Mouse (Mus musculus): ENCODE measurements around the gene Lamtor2.

The Lamtor2 gene

DNA sequence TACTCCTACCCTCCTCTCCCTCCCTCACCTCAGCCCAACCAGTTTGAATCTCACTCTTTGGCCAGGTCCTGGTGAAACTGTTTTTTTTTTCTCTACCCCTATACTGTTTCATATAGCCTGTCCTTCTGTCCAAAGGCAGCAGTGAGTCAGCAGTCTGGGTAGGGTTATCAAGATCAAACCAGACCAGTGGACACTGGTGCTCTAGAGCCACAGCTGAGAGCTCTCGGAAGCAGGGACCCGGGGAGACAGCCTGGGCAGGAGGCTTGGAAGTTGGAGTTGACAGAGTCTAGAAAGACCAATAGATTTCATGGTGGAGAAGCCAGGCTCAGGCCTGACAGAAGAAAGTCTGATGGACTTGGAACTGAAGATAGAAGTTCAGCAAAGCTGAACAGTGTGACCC, 15.7 kb upstream of the Lamtor2 start:
- DNase-seq (ENCODE audit: low read depth, low spot score), result no peak

DNA sequence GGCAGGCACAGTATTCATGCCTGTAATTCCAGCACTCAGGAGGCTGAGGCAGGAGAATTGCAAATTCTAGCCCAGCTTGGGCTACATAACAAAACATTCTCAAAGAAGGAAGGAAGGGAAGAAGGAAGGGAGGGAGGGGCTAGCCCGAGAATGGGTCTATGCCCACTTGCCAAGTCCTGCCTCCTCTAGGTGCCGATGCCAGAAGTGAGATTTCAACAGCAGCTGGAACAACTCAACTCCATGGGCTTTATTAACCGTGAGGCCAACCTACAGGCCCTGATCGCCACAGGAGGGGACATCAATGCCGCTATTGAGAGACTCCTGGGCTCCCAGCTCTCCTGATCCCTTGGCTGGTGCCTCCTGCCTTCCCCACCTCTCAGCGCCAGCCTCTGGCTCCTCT, 15.0 kb upstream of the Lamtor2 start:
- DNase-seq (ENCODE audit: low read depth, low spot score), result no peak

DNA sequence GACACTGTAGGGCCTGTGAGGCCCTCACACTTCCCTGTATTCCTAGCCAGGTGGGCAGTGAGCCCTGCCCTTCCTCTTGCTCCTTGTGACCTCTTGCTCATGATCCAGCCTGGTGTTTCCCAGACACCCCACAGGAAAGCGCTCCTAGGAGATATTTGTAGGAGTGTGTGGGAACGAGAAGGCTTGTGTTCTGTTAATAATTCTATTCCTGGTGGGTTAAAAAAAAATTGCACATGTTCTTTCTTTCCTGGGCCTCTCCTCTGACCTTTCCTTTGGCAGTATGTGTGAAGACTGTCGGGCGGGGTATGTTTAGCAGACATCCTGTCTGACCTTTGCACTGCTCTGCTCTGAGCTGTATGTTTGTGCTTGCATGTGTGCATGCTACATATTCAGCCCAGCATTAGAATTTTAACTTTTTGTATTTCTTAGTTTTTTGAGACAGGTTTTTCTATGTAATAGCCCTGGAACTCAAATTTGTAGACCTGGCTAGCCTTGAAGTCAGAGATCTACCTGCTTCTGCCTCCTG, 13.7 kb upstream of the Lamtor2 start:
- DNase-seq (ENCODE audit: low read depth, low spot score), result no peak

DNA sequence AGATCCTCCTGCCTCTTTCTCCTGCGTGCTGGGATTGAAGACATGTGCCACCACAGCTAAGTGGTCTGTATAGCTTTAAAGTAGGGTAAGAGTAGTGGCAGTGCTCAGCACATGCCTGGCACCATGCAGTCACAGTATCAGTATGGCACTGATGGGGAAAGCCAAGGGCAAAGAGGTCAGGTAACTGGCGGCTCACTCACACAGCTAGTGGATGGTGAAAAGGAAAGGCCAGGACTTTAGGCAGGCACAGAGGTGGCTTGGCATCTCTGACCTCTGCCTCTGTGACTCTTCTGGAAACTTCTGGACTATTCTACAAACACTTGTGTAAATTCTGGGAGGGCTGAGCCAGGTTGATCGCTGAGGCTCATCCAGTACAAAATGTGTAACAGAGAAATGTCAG, 13.2 kb upstream of the Lamtor2 start:
- no peak for DNase-seq (ENCODE audit: low read depth, low spot score)

DNA sequence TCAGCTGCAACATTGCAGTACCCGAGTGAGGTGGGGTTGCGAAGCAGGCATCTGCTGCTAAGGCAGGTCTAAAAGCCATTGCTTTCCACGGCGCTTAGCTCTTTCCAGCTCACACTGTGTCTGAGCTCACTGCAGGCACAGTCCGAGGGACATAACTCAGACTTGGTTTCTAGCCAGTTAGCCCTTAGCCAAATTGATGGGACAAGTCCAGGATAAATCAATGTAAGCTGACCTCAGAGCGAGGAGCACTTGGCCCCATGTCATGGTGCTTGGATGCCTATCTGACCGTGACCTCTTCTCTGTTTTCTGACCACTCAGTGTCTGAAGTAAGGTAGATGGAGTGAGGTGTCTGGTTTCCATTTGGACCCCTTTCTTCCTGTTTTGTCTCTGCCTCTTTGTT, 11.1 kb upstream of the Lamtor2 start:
- DNase-seq (ENCODE audit: low read depth, low spot score), result no peak

DNA sequence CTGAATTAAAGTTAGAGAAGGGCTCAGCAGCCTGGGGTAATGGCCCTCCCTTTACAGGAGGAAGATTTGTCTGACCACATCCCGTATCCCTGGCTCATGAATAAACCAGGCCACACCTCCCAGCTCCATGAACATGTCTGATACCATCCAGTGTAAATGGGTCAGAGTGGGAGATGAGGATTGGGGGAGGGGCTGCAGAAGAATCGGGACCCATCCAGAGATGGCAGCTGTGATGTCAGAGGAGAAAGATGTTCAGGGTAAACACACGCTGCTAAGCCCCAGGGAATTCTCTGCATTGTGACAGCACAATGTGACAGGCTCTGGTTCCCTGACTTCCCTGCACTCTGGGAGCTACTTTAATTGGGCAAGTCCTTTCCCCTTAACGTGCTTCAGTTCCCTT, 10.6 kb upstream of the Lamtor2 start:
- DNase-seq (ENCODE audit: low read depth, low spot score), result no peak

DNA sequence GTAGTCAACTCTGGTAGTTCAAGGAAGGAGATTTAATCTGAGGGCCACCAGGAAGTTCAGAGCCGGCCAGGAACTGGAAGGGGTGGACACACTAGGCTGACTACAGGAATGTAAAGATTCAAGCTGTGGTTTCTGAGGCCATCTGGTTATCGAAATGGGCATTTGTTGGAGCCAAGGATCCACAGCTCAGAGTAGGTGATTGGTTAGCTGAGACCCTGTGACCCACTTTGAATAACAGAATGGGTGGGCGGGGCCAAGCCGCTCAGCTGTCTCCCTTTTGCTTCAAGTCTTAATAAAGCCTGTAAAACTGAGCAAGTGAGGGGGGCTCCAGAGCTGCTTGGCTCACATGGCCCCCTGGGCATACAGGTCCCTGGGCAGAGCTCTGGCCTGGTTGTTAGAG, 9.1 kb upstream of the Lamtor2 start:
- DNase-seq (ENCODE audit: low read depth, low spot score), result no peak

DNA sequence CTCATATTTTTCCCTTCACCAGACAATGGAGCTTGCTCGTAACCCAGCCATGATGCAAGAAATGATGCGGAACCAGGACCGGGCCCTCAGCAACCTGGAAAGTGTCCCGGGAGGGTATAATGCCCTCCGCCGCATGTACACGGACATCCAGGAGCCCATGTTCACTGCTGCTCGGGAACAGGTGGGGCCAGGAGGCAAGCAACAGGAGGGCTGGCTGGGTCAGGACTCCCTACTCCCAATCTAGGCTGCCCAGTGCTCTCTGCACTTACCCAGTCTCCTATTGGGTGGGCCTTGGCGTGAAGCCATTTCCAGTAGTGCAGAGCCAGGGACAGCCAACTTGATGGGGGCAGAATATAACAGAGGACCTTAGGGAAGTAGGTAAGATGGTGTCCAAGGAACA, 6.7 kb upstream of the Lamtor2 start:
- DNase-seq (ENCODE audit: low read depth, low spot score), result no peak

DNA sequence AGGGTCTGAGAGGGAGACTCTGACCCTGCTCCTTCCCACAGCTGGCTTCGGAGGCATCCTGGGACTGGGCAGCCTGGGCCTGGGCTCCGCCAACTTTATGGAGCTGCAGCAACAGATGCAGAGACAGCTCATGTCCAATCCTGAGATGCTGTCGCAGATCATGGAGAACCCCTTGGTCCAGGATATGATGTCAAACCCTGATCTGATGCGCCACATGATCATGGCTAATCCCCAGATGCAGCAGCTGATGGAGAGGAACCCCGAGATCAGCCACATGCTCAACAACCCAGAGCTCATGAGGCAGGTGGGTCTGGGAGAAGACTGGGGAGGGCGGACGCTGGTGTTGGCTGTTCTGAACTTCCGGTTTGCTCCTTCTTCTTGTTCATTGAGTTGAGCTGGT, 3.7 kb upstream of the Lamtor2 start:
- no peak for DNase-seq (ENCODE audit: low read depth, low spot score)

DNA sequence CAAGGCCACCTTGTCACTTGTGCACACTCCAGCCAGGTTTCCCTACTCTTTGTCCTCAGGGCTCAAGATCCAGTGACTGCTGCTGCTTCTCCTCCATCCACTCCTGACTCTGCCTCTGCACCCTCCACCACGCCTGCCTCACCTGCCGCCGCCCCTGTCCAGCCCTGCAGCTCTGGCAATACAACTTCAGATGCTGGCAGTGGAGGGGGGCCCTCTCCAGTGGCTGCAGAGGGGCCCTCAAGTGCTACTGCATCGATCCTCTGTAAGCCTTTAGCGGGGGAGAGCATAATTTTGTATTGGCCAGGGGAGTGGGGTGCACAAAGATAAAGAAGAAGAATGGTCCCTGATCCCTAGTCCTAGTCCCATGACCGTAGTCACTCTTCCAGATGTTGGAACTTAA, 2.9 kb upstream of the Lamtor2 start:
- DNase-seq (ENCODE audit: low read depth, low spot score), result no peak

DNA sequence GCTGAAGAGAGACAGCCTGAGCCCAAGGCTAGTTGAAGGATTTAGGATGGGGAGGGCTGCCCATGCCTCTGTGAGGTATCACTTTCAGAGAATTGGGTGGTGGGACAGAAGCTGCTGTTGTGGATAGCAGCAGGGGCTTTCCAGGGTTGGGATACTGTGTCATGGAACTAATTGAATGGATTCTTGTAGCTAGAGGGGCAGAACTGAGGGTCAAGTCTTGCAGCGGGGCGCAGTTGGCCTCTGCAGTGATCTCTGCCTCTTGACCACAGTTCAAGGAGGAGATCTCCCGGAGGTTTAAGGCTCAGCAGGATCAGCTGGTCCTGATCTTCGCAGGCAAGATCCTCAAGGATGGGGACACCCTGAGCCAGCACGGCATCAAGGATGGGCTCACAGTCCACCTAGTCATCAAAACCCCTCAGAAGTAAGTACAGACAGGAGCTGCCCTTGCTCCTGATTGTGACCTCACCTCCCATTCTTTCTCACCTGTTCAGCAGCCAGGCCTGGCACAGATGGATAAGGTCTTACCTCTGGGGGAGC, 2.3 kb upstream of the Lamtor2 start:
- no peak for DNase-seq (ENCODE audit: low read depth, low spot score)

DNA sequence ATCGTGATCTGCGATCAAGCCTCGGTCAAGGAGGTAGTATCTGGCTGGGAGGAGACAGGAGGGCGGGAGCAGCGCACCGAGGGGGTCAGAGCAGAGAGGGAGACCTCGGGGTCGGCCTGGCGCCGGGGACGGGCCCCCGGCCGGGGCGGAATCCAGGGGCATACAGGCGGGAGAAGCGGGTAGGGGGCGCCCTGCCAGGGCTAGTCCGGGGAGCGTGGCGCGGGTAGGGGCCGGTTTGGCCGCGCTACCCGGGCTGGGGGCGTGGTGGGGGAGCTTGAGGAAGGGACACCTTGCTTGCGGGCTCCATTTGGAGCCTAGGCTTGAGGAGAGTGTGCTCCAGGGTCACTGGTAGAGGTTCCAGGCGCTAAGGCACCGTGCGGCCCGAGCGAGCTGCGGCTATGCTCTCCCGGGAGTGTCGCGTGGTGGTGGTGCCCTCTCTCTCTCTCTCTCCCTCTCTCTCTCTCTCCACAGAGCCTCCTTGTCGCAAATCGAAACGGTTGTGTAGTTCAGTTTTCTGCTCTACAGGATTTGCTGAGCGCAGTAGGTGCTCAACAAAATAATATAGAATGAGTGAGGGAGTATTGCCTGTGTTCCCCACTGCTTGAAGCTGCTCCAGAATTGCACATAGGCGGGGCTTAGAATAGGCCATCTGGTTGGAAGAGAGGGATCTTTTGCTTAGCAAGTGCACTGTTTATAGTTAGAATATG, 1.2 kb upstream of the Lamtor2 start:
- DNase-seq (ENCODE audit: low read depth, low spot score), result no peak

DNA sequence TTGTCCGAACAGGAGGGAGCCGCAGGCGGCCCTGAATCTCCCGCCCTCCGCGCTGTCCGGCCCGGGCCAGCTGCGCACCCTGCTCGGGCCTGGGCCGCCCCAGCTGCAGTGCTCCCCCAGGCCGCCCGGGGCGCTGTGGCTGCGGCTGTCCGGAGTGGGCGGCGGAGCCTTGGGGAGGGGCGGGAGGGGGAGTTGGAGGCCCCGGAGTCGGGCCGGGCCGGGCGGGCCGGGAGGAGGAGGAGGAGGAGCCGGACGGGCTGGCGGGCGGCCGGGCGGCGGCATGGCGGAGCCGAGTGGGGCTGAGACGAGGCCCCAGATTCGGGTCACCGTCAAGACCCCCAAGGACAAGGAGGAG, 628 bp upstream of the Lamtor2 start, which contains the start of gene Ubqln4:
TSS of gene Ubqln4 (plus strand) at position 234 of the 355 bp plus-strand sequence.
- DNase-seq (ENCODE audit: low read depth, low spot score), result peak; percentile 86

DNA sequence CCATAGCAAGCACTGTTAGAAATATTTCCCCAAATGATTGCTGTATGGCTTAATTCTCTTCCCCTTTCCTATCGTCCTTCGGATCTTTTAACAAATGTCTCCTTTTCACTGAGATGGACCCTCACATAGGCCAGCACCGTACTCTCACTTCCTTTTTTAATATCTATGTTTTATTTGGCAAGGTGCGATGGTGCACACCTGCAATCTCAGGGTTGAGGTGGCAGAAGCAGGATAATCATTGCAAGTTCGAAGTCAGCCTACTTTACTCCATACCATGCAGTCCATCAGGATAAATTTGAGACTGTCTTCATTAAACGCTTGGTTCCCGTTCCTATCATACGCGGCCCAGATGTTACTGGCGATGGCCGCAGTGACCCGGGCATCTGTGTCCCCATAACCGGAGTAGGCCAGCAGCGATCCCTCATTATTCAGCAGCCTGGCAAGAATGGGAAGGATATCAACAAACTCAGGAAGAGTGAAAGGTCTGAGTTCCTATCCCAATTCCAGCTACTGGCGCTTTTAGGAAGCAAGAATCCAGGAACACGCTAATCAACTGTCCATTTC, 710 bp downstream of the Lamtor2 start:
- no peak for DNase-seq (ENCODE audit: low read depth, low spot score)

DNA sequence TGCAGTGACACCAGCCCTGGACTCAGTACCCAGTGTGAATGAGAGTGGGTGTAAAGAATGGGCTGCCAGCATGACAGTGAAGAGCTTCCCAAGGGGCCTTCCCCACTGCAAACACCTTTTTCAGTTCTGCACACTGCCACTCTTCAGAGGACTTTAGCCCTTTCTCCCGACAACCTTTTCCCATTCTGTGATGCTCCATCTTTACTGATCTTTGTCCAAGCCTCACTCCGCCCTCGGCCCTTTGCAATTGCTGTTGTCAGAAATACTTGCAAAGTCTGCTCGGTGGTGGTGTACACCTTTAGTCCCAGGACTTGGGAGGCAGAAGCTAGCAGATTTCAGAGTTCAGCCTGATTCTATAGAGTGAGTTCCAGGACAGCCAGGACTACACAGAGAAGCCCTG, 1.3 kb downstream of the Lamtor2 start:
- no peak for DNase-seq (ENCODE audit: low read depth, low spot score)

DNA sequence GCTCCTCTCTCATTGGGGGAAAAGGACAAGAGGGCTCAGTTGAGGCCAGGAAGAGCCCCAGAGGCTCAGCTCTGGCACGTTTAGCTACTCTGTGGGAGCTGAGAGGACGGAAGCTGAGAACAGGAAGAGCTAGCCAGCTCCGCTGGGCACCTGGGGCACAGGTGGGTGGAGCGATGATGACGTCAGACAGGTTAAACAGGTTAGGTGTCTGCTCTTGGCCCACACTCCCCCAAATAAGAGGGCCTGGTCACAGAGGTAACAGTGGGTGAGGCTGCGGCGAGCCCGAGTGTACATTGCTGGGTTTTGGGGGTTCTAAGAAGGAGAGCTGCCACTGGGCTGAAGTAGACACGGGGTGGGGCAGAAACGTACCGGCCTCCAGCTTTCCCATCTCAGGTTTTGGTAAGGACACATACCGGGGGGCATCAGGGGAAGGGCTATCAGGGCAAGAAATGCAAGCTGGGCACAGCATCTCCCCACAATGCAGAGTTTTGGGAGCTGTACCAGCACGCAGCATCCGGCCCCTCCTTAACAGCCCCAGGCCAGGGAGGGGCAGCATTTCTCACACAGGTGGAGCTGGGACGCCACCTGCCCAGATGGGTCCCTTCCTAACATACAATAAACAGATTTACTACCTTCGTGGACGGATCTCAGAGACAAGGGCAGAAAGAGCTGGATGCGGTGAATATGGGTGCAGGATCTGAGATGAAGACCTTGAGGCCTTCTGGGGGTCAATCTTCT, 4.5 kb downstream of the Lamtor2 start, which contains the start of gene Rab25:
TSS of gene Rab25 (minus strand) at position 121 of the 738 bp plus-strand sequence.
- DNase-seq (ENCODE audit: low read depth, low spot score), result no peak

DNA sequence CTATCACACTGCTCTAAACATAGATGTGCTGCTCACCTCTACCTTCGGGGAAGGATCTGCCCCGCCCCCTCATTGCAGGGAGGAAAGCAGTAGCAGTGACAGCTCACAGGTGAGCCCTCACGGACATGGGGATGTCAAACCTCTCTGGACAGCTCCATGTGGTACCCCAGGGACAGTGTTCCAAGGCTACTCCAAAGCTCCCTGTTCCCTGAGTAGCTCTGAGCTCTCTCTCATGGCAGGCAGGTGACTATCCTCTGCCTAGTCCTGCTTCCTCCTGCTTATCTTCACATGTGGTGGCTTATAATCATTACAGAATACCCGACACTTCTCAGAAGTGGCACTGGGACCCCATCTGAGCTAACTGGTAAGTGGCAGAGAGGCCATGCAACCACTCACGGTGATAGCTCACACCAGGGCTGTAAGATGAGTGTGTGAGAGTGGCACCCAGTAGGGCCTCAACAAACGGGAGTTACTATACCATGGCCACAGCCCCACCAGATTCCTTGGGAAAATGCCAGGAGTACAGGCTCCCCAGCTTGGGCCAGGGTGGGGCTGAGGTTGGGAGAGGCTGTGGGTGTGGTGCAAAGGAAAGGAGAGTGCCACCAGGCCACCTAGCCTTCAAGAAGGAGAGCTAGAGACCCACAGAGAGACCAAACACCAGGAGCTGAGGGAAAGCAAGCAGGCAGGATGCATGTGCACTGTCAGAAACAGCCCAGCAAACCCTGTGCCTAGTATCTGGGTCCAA, 6.0 kb downstream of the Lamtor2 start:
- DNase-seq (ENCODE audit: low read depth, low spot score), result no peak

DNA sequence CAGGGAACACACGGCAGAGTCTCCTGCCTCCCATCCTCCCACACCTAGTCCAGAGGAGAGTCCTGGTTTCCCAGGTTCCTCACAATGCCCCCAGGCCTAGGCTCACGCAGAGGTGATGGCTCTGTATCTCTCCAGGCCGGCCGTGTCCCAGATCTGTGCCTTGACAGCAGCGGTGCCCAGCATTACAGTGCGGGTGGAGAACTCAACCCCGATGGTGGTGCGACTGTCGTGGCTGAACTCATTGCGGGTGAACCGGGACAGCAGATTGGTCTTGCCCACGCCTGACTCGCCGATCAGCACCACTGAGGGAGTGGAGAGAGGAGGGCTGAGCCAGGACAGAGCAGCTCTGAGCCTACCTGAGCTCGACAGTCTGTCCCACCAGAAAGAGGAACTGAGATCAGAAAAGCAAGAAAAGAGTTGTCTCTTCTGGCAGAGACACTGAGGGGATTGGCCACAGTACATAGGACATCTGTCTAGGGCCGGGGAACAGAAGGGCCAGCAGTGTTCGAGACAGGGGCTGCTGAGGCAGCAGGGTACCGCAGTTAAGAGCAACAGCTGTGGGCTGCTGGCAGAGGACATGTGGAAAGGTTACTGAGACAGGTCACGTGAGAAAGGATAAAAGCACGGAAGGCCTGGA, 7.8 kb downstream of the Lamtor2 start:
- DNase-seq (ENCODE audit: low read depth, low spot score), result no peak

DNA sequence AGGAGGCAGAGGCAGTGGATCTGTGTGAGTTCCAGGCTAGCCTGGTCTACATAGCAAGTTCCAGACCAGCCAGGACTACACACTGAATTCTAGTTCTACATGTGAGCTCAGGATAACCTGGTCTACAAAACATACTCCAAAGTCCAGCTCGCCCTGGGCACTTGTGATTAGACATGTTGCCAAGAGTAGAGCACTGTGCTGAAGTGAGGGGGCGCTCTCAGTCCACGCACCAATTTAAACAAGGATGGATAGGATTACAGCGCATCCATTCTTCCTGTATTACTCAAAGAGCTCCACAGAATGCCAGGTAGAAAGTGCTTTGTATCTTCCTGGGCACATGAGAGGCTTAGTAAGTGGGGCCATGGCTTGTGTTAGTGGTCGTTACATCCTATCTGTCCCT, 8.4 kb downstream of the Lamtor2 start:
- no peak for DNase-seq (ENCODE audit: low read depth, low spot score)

DNA sequence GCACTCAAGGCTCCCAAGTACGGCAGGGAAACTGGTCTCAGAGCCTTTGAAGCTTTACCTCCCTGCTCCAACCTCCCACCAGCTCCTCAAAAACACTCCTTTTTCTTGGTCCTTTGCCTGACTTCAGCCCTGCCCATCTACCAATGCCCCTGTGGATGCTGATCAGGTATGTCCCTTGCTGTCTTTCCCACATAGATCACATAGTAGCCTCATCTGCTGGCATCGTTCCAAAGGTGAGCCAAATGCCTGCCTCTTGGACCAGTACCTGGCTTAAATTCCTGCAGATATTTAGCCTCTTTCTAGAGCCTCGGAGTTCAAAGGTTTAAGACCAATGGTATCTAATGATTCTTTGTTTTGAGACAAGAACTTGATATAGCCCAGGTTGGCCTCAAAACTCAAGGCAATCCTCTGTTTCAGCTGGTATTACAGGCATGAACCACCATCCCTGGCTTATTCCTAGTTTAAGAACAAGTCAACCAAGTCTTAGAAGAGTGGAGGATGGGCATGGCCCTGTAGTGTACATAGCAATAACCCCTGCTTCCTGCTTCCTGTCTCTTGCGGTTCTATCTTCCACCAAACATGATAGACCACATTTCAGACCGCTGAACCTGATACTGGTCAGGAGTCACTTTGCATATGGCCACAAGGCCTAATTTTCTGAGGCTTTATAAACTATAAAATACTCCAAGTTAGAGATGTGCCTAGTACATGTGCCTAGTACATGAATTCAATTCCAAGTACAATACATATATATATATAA, 9.0 kb downstream of the Lamtor2 start:
- no peak for DNase-seq (ENCODE audit: low read depth, low spot score)

DNA sequence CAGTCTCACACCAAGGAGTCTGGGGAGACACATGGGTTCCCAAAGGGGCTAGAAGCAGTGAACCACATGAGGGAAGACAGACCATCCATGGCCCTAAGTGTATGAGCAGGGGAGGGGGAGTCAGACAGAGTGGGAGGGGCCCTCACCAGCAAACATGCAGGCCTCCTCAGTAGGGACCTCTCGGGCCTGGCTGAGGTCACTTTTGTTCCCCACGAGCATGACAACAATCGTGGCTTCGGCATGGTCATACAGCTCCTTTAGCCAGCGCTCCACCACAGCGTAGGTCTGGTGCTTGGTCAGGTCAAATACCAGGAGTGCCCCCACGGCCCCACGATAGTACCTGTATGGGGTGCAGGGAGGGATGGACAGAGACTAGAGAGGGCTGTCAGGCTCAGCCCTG, 9.7 kb downstream of the Lamtor2 start:
- DNase-seq (ENCODE audit: low read depth, low spot score), result no peak
